Mouse (Mus musculus): Measurements from ENCODE around the gene Acot11. TPM values are rescaled to one million over a fixed set of nuclear protein-coding genes. Genes with fewer than 3 reads are reported as not detected.

The Acot11 gene
- total and polyA plus RNA-seq, 3 experiments, result 2.3 to 6.8 (median 4.3) TPM

DNA sequence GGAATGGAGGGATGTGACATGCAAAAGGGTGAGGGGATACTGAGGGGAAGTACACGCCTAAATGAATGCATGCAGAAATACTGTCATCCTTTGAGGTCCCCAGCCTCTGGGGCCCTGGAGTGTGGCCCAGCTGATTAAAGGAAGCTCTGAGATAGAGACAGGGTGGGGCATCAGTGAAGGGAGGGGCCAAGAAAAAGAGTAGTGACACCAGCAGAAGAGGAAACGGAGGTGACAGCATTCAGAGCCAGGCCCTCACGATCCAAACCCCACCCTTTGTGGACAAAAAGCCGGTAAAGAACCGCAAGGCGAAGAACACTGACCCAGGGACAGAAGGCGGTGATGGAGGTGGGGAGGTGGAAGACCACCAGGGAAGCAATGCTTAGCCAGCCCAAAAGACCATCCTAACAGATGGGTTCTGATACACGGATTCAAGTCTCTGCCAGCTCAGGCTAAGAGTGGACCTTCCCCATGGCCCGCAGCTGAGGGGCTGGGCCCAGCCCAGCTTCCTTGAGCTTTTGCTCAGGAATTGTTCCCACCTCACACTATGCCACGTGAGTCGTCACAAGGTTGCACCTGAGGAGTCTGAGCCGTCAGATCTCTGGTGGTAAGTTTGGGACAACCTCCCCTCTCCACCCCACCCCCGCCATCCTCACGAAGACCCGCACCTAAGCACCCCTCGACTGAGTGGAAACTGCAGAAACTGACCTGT is 443 bp downstream of the Acot11 start (continued):
- TF ChIP-seq POLR2AphosphoS2 (IDR thresholded peaks at IDR 0.05; ENCODE audit: low read depth, low read length) (no peak), USF1 (IDR thresholded peaks at IDR 0.05; ENCODE audit: low read depth, low read length) (no peak), ZMIZ1 (IDR thresholded peaks at IDR 0.05; ENCODE audit: low read depth, low read length) (peak; percentile 58), CTCF (conservative IDR thresholded peaks at IDR 0.05 in 1 of 2, IDR thresholded peaks at IDR 0.05 in 1 of 2; ENCODE audit: low read depth in 2 of 2, low read length in 2 of 2) (no peak), SIN3A (IDR thresholded peaks at IDR 0.05; ENCODE audit: low read length) (no peak), UBTF (IDR thresholded peaks at IDR 0.05; ENCODE audit: low read depth, low read length) (no peak), MXI1 (IDR thresholded peaks at IDR 0.05; ENCODE audit: low read depth, low read length) (peak; percentile 84), EP300 (IDR thresholded peaks at IDR 0.05; ENCODE audit: low read length) (peak; percentile 44; the same call in 1 of the 2 replicates), MAZ (IDR thresholded peaks at IDR 0.05; ENCODE audit: low read depth, low read length) (peak; percentile 80), BHLHE40 (IDR thresholded peaks at IDR 0.05; ENCODE audit: low read depth, low read length) (no peak; the same call in none of the 2 replicates), USF2 (conservative IDR thresholded peaks at IDR 0.05; ENCODE audit: low read depth, low read length) (no peak), JUN (IDR thresholded peaks at IDR 0.05; ENCODE audit: insufficient read depth, low read depth, low read length) (no peak), MAFK (IDR thresholded peaks at IDR 0.05; ENCODE audit: insufficient replicate concordance, low read length) (no peak)

DNA sequence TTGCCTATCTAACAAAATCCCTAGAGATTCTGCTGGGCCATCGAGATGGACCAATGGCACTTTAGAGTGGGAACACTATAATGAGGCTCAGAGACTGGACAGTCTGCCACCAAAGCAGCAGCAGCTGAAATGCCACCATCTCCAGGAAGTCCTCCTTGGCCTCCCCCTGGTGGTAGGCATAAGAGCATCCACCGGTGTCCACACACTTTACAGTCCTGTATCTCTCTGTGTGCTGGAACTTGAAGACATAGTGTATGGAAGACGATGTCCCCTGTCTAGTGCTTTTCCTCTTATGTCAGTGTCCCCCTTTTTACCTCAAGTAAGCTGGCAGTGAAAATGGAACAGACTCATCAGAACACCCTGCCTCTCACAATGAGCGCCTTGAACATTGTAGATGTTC is 1.0 kb downstream of the Acot11 start:
- Histone ChIP-seq H3K9me3 (replicated peaks; ENCODE audit: low read length) (peaks cover 5% of the 10 kb centered on the region), H3K9ac (ENCODE audit: insufficient read depth, low read depth) (no peak overlapping the region), H3K4me3 (replicated peaks in 1 of 3; ENCODE audit: low read depth in 2 of 3, low read length in 2 of 3, poor library complexity in 1 of 3) (peak overlapping the region in 2 of 3 experiments; percentile 2 to 57), H3K36me3 (replicated peaks in 1 of 2; ENCODE audit: control insufficient read depth in 1 of 2, insufficient read depth in 1 of 2, low read length in 1 of 2) (peaks cover 6 to 32% of the 10 kb centered on the region in 2 experiments), H3K79me2 (replicated peaks; ENCODE audit: control insufficient read depth, extremely low read depth, insufficient read depth, poor library complexity, severe bottlenecking) (no peaks in the 10 kb centered on the region), H3K4me2 (ENCODE audit: insufficient read depth, low read depth, poor library complexity, severe bottlenecking) (peak overlapping the region; percentile 64), H3K4me1 (ENCODE audit: control insufficient read depth in 1 of 2, insufficient read depth in 2 of 2) (peaks cover 12 to 29% of the 10 kb centered on the region in 2 experiments), H3K27ac (ENCODE audit: insufficient read depth, low read depth) (peak overlapping the region; percentile 83), H3K27me3 (replicated peaks) (no peaks in the 10 kb centered on the region)
- in situ Hi-C loops (cut with MboI; ENCODE audit: low pct_ligation_motif_present, low pct_unique_long_range_greater_than_20kb, low sequenced_read_pairs) (no loop called here), dilution Hi-C loops (cut with MboI; ENCODE audit: extremely low pct_ligation_motif_present, extremely low pct_unique_long_range_greater_than_20kb, low sequenced_read_pairs) (no loop called here)
- peak; percentile 63 for DNase-seq (ENCODE audit: extremely low read depth)
- TF ChIP-seq CHD1 (IDR thresholded peaks at IDR 0.05; ENCODE audit: low read depth, low read length) (0 out of 2 replicates have a peak, but pooled peaks have one; percentile 9), NELFE (IDR thresholded peaks at IDR 0.05; ENCODE audit: low read depth, low read length) (no peak), MYC (IDR thresholded peaks at IDR 0.05; ENCODE audit: low read depth, low read length) (0 out of 2 replicates have a peak, but pooled peaks have one; percentile 45), JUN (IDR thresholded peaks at IDR 0.05; ENCODE audit: insufficient read depth, low read depth, low read length) (no peak), CTCF (conservative IDR thresholded peaks at IDR 0.05 in 1 of 2, IDR thresholded peaks at IDR 0.05 in 1 of 2; ENCODE audit: low read depth in 2 of 2, low read length in 2 of 2) (peak; percentile 71 to 81), SIN3A (IDR thresholded peaks at IDR 0.05; ENCODE audit: low read length) (no peak), NRF1 (IDR thresholded peaks at IDR 0.05; ENCODE audit: low read depth, low read length) (no peak), POLR2A (IDR thresholded peaks at IDR 0.05; ENCODE audit: low read depth, low read length) (no peak; the same call in 1 of the 2 replicates), BHLHE40 (IDR thresholded peaks at IDR 0.05; ENCODE audit: low read depth, low read length) (peak; percentile 29; the same call in 1 of the 2 replicates), ELF1 (IDR thresholded peaks at IDR 0.05; ENCODE audit: low read depth, low read length) (peak; percentile 78), MAZ (IDR thresholded peaks at IDR 0.05; ENCODE audit: low read depth, low read length) (peak; percentile 38; the same call in 1 of the 2 replicates), IRF4 (IDR thresholded peaks at IDR 0.05; ENCODE audit: low read depth, low read length) (0 out of 2 replicates have a peak, but pooled peaks have one; percentile 36), RCOR1 (conservative IDR thresholded peaks at IDR 0.05; ENCODE audit: low read depth, low read length) (peak; percentile 57; the same call in 1 of the 2 replicates), TBP (conservative IDR thresholded peaks at IDR 0.05; ENCODE audit: low read depth, low read length) (no peak), CHD2 (IDR thresholded peaks at IDR 0.05; ENCODE audit: low read length) (no peak; the same call in 1 of the 2 replicates), POLR2AphosphoS2 (IDR thresholded peaks at IDR 0.05; ENCODE audit: low read depth, low read length) (no peak), JUND (conservative IDR thresholded peaks at IDR 0.05; ENCODE audit: low read depth, low read length) (no peak), USF1 (IDR thresholded peaks at IDR 0.05; ENCODE audit: low read depth, low read length) (no peak), ETS1 (conservative IDR thresholded peaks at IDR 0.05; ENCODE audit: low read depth, low read length) (no peak), EP300 (IDR thresholded peaks at IDR 0.05; ENCODE audit: low read length) (no peak), GABPA (IDR thresholded peaks at IDR 0.05; ENCODE audit: insufficient replicate concordance, low read depth, low read length) (no peak), TCF12 (IDR thresholded peaks at IDR 0.05; ENCODE audit: low read depth, low read length) (no peak), ZNF384 (IDR thresholded peaks at IDR 0.05; ENCODE audit: low read depth, low read length) (no peak; the same call in 1 of the 2 replicates), KAT2A (IDR thresholded peaks at IDR 0.05; ENCODE audit: insufficient replicate concordance, low read length) (0 out of 2 replicates have a peak, but pooled peaks have one; percentile 31), RAD21 (IDR thresholded peaks at IDR 0.05; ENCODE audit: low read depth, low read length) (peak; percentile 63), MEF2A (IDR thresholded peaks at IDR 0.05; ENCODE audit: borderline replicate concordance, low read depth, low read length) (0 out of 2 replicates have a peak, but pooled peaks have one; percentile 17), ZKSCAN1 (IDR thresholded peaks at IDR 0.05; ENCODE audit: borderline replicate concordance, low read depth, low read length) (no peak), PAX5 (IDR thresholded peaks at IDR 0.05; ENCODE audit: low read length) (no peak), MAFK (IDR thresholded peaks at IDR 0.05; ENCODE audit: insufficient replicate concordance, low read length) (0 out of 2 replicates have a peak, but pooled peaks have one; percentile 33)

Measured in CH12.LX (cell line).